9 mouse cellular contexts compared by ENCODE assay signal in the genomic region with DNA sequence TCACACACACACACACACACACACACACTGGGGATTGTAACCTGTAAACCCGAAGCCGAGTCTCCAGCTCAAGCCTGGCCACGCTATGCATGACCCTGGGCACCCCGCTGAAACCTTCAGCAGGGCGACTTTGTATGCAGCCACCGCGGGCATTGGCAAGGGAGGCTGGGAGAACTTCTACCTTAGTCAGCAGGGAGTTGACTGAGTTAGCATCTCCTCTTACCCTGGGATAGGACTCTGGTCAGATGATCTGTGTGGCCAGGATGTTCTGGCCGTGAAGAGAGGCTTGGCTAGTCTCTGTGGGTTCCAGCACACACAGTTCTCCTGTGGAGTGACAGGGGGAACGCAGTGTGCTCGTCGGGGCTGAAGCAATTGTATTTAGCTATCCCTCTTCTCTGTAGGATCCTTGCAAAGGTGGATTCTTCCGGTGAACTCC. TPM values are rescaled to one million over a fixed set of nuclear protein-coding genes. Genes with fewer than 3 reads are reported as not detected.
DNase-seq lines count a peak whose midpoint lies in the region; ATAC-seq and TF ChIP-seq lines count a peak whose summit lies in the region.
"Had no signal": no experiment of that assay in that cellular context is flagged by ENCODE, and none has a peak within 500 bp of the region (broad histone marks: within the 10 kb centered on the region; RNA-seq: fewer than 3 reads in every experiment).

No protein-coding gene starts in this region.

- DNase-seq in lung, adult 2 months = peak; percentile 10
- DNase-seq in lung, postnatal 4 days = no peak
- DNase-seq in embryo, embryonic 10.5 days (ENCODE audit: low spot score) = peak; percentile 51
- DNase-seq in heart, adult 18-20 months = peak; percentile 64 to 76
- DNase-seq in right cerebral cortex, postnatal 25 days = no peak

- H3K9ac ChIP-seq in intestine, postnatal 0 days (ENCODE audit: low read depth, low read length) = no peak overlapping the region
- H3K9ac ChIP-seq in liver, embryonic 15.5 days = peak overlapping the region; percentile 44
- H3K9ac ChIP-seq in neural tube, embryonic 14.5 days (replicated peaks; ENCODE audit: low read depth, low read length) = no peak overlapping the region

- H3K4me2 ChIP-seq in intestine, postnatal 0 days (replicated peaks; ENCODE audit: low read depth) = peak overlapping the region; percentile 53
- H3K4me2 ChIP-seq in liver, embryonic 15.5 days = peak overlapping the region; percentile 78
- H3K4me2 ChIP-seq in neural tube, embryonic 14.5 days (ENCODE audit: low read depth, low read length) = peak overlapping the region; percentile 36

- H3K4me1 ChIP-seq in lung, adult 2 months (ENCODE audit: control insufficient read depth, insufficient read depth, low read length) = peaks cover 2% of the 10 kb centered on the region; the same call in 1 of the 2 replicates
- H3K4me1 ChIP-seq in intestine, postnatal 0 days (replicated peaks; ENCODE audit: control insufficient read depth, insufficient read depth, low read length) = peaks cover 16% of the 10 kb centered on the region
- peaks cover 51% of the 10 kb centered on the region for H3K4me1 ChIP-seq in liver, embryonic 15.5 days (replicated peaks)
- H3K4me1 ChIP-seq in neural tube, embryonic 14.5 days (ENCODE audit: control insufficient read depth, insufficient read depth, low read length) = peaks cover 22% of the 10 kb centered on the region

- WGBS in lung, adult 2 months = 33% methylated on average over 12 of the region's 12 CpGs
- 20% methylated on average over 12 of the region's 12 CpGs for WGBS in intestine, postnatal 0 days
- WGBS in liver, embryonic 15.5 days (ENCODE audit: insufficient replicate concordance) = 8% methylated on average over 12 of the region's 12 CpGs
- WGBS in neural tube, embryonic 14.5 days = 1% methylated on average over 12 of the region's 12 CpGs

- ATAC-seq in intestine, postnatal 0 days = peak; percentile 48; the same call in 1 of the 2 replicates
- peak; percentile 72 for ATAC-seq in liver, embryonic 15.5 days (ENCODE audit: insufficient read depth)
- ATAC-seq in neural tube, embryonic 14.5 days (ENCODE audit: low read depth) = 0 out of 2 replicates have a peak, but pooled peaks have one; percentile 29

- no peak for TF ChIP-seq CTCF in lung, adult 2 months (IDR thresholded peaks at IDR 0.05; ENCODE audit: insufficient read depth, low read length)
- no peak for TF ChIP-seq CTCF in intestine, postnatal 0 days (IDR thresholded peaks at IDR 0.05; ENCODE audit: low read depth)

- H3K4me3 ChIP-seq in lung, adult 2 months (replicated peaks; ENCODE audit: extremely low read depth, low read depth, low read length) = peak overlapping the region; percentile 8
- peak overlapping the region; percentile 2; the same call in 1 of the 2 replicates for H3K4me3 ChIP-seq in intestine, postnatal 0 days (ENCODE audit: low read depth, low read length)
- peak overlapping the region; percentile 50 for H3K4me3 ChIP-seq in liver, embryonic 15.5 days (replicated peaks)
- peak overlapping the region; percentile 10; the same call in 1 of the 2 replicates for H3K4me3 ChIP-seq in neural tube, embryonic 14.5 days (ENCODE audit: low read depth, low read length)

- H3K27ac ChIP-seq in intestine, postnatal 0 days (ENCODE audit: low read depth, low read length) = peak overlapping the region; percentile 17
- H3K27ac ChIP-seq in liver, embryonic 15.5 days (replicated peaks) = peak overlapping the region; percentile 77
- no peak overlapping the region for H3K27ac ChIP-seq in neural tube, embryonic 14.5 days (ENCODE audit: low read depth, low read length)
- H3K27ac ChIP-seq: macrophage had no signal

- H3K9me3 ChIP-seq in intestine, postnatal 0 days (ENCODE audit: control insufficient read depth) = no peaks in the 10 kb centered on the region
- no peaks in the 10 kb centered on the region for H3K9me3 ChIP-seq in liver, embryonic 15.5 days (replicated peaks)
- H3K9me3 ChIP-seq in neural tube, embryonic 14.5 days (ENCODE audit: control insufficient read depth, low read length) = no peaks in the 10 kb centered on the region

- 0 out of 2 replicates have a peak, but pooled peaks cover 5% of the 10 kb centered on the region for H3K36me3 ChIP-seq in intestine, postnatal 0 days (ENCODE audit: control insufficient read depth, insufficient read depth)
- no peaks in the 10 kb centered on the region for H3K36me3 ChIP-seq in liver, embryonic 15.5 days (replicated peaks)
- no peaks in the 10 kb centered on the region for H3K36me3 ChIP-seq in neural tube, embryonic 14.5 days (ENCODE audit: control insufficient read depth, insufficient read depth, low read length)

- peak; percentile 16; the same call in 1 of the 2 replicates for TF ChIP-seq POLR2A in lung, adult 2 months (IDR thresholded peaks at IDR 0.05; ENCODE audit: borderline replicate concordance, extremely low read depth, low read depth, low read length)

- no peaks in the 10 kb centered on the region for H3K27me3 ChIP-seq in intestine, postnatal 0 days (replicated peaks; ENCODE audit: control insufficient read depth, insufficient read depth, low read length)
- H3K27me3 ChIP-seq in liver, embryonic 15.5 days = no peaks in the 10 kb centered on the region
- H3K27me3 ChIP-seq in neural tube, embryonic 14.5 days (ENCODE audit: control insufficient read depth, insufficient read depth, low read length) = no peaks in the 10 kb centered on the region

RNA-seq across cellular contexts. Expression of gene Map2k6, which starts 49.8 kb away (rescaled TPM):
- 2.1 and 2.3 TPM in 2 replicates for polyA plus RNA-seq in lung, adult 2 months (2012; rRNA removed)
- 1 to 10 TPM; 4.2 to 5.8 TPM for total RNA-seq in heart, adult 18-20 months (2021)
- polyA plus RNA-seq in intestine, postnatal 0 days (2015; fragmentation: Nextera tagmentation; extraction: Ambion mirVana) = 3.4 and 3.8 TPM in 2 replicates
- 4.9 and 5.0 TPM in 2 replicates for polyA plus RNA-seq in liver, embryonic 15.5 days (2015; fragmentation: Nextera tagmentation; extraction: Ambion mirVana)
- 22.2 and 24.0 TPM in 2 replicates for polyA plus RNA-seq in neural tube, embryonic 14.5 days (2014; fragmentation: Nextera tagmentation; extraction: Ambion mirVana)

Comparison
In these comparisons a context has a peak if more than half of its experiments do, and no peak if none do; other contexts are left out.
1. DNase-seq: peak in lung, adult 2 months (single experiment), embryo, embryonic 10.5 days (single experiment) and heart, adult 18-20 months (2 of 2); none in lung, postnatal 4 days (0 of 2) and right cerebral cortex, postnatal 25 days (single experiment).
2. Peak in every context shown above with its lines, with median percentiles within 50 percentile points of each other: H3K4me3 ChIP-seq, ATAC-seq and H3K4me2 ChIP-seq.